Mouse (Mus musculus) E14TG2a.4 (cell line): ENCODE measurements around the gene Ift20.

Experiments
- CTCF ChIP-seq: conservative IDR thresholded peaks from 2 replicates; pipeline ENCODE4 v1.5.1; 2014; ENCODE audit warnings: low read length
- NANOG ChIP-seq: IDR thresholded peaks from 2 replicates; pipeline ENCODE4 v1.6.1; 2014; ENCODE audit warnings: borderline replicate concordance, low read length, mixed read lengths
- POU5F1 ChIP-seq: IDR thresholded peaks from 2 replicates; pipeline ENCODE4 v1.6.1; 2014; ENCODE audit warnings: low read length, borderline replicate concordance

DNA sequence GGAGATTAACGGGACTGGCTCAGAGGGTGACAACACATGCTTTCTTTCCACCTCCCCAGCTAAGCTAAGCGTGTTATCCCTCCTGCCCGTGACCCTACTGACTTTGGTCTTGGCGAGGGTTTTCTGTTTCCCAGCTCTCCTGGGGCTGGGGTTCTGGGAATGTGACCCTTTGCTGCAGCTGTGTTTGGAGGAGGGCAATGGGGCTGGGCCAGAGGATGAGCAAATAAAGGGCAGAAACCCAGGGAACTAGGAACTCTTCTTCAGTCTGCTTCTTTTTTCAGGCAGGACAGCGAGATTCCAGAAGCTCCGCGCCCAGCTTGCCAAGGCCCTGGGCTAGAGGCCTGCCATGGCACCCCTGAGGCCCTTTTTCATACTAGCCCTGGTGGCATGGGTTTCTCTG is 37.2 kb upstream of the Ift20 start, which contains the start of gene Vtn:
- TF ChIP-seq CTCF (no peak), POU5F1 (no peak), NANOG (no peak)
